Mouse (Mus musculus) left cerebral cortex, adult 11 months (tissue): ENCODE results near the gene Esrra.

ENCODE experiments used
- DNase-seq: peaks from one replicate; pipeline ENCODE4 v3.0.0; 2022; ENCODE audit warnings: low spot score

Esrra gene

GRCm38 (mm10) chr19:6941372-6942248 lies 20.0 kb upstream of the Esrra start, which contains the start of gene Bad:
Gene Bad (plus strand): TSS chr19:6941861.
- peak; percentile 85 for DNase-seq

- no peak for DNase-seq
Measured at GRCm38 (mm10) chr19:6940396-6941351, 19.1 kb upstream of the Esrra start.

GRCm38 (mm10) chr19:6939106-6940002 lies 17.7 kb upstream of the Esrra start:
- DNase-seq, result no peak

GRCm38 (mm10) chr19:6937541-6938465 lies 16.2 kb upstream of the Esrra start:
- no peak for DNase-seq

GRCm38 (mm10) chr19:6936299-6936698 lies 14.7 kb upstream of the Esrra start:
- DNase-seq, result no peak

DNA sequence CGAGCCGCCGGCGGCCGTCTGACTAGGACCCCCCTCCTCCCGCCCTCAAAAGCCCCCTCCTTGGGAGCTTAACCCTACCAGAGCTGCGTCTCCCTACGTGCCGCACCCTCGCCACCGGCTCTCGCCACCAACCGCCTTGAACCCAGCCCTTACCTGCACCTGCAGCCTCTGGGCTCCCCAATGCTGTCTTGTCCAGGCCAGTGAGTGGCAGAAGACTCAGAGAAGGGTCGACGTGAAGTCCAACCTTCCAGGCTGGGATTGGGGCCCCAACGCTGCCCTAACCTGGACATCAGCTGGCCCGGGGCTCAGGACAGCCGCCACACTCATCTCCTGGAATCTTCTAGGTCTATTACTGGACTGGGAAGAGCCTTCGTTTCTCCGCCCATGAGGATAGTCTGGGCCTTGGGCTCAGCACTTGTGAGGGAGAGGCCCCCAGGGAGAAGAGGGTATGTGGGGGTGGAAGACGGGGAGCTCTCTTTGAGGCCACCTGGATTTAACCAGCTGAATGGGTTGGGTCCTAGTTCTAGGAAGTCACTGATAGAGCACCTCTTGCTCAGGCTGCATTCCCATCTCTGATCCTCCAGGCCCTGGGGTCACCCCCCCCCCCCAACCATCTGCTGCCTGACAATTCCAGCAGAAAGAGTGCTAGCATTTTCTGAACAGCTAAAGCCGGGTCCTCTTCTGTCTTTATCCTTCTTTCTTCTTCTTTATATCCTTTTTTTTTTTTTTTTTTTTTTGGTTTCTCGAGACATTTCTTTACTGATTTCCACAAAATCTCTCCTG lies 12.8 kb upstream of the Esrra start, which contains the start of gene Kcnk4:
TSS of gene Kcnk4 (minus strand) at position 321 of the 783 bp plus-strand sequence.
- no peak for DNase-seq

DNA sequence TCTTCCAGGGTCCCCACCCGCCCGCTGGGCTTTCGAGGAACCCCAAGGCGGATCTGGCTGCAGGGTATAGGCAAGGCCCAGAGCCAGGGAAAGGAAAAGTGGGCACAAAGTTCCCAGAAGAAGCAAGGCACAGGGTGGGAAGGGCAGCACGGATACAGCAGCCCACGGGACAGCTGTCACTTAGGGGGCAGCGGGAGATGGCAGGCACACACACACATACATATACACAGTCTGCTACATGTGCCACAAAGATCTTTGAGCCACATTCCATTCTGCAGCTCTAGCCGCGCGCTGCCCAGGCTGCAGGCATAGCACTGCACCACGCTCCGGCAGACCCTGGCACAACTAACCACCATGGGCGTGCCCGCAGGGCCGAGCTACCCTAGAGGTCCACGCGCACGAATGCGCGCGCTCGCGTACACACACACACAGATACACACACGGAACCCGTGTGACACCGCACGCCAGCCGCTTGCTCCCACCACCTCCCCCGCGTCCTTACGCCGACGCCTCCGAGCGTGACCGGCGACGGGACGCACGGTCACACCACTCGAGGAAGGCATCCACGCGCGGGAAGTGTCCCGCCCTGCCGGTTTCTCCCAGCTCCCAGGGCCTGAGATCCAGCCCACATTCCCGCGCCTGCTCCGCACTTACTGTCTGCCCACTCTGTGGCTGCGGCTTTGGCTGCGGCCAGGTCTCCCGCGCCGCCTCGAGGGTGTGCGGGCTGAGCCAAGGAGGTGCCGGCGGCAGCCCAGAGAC lies 12.0 kb upstream of the Esrra start:
- no peak for DNase-seq

DNA sequence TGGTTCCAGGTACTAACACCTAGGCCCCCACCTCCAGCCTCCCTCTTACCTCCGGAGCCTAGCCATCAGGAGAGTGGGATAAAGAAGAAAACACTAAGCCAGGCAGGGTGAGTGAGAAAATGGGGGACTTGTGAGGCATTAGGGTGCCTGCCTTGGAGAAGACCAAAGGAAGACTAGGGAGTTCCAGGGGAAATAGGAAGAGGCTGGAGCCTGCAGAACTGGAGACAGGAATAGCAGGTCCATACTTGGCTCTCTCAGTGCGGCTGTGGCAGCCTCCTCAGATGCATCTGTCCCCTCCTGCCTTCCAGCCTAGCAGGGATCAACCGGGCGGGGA lies 11.5 kb upstream of the Esrra start:
- no peak for DNase-seq

DNA sequence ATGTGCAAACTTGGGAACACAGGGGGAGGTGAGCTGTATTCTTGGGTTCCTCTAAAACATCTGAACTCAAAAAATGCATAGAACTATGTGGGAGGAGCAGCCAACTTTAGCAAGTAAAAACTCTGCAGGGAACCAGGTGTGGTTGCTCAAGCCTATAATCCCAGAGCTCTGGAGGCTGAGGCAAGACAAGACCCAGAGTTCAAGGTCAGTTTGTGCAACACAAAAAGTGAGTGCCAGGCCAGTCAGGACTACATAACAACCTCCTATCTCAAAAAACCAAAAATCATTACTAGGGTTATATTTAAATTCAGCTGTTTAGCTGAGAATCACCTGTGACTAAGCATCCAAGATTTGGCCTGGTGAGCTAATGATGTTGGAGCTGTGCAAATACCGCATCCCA lies 10.4 kb upstream of the Esrra start:
- DNase-seq, result no peak

DNA sequence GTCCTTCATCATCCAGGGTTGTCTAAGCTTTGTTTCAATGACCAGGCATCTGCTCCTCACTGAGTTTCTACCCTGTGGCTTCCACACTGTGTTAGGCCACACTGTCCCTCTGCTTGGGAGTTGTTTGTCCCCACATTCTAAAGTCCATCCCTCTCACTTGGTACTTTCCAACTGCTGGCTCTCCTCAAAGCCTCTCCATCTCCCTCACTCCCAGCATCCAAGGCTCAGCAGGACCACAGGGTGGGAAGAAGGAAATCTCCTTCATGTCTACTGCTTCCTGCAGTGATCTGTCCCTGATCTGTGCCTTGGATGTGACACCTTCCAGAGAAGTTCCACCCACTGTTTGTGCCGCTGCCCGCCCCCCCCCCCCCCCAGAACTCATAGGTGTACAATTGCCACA lies 9.4 kb upstream of the Esrra start:
- no peak for DNase-seq

DNA sequence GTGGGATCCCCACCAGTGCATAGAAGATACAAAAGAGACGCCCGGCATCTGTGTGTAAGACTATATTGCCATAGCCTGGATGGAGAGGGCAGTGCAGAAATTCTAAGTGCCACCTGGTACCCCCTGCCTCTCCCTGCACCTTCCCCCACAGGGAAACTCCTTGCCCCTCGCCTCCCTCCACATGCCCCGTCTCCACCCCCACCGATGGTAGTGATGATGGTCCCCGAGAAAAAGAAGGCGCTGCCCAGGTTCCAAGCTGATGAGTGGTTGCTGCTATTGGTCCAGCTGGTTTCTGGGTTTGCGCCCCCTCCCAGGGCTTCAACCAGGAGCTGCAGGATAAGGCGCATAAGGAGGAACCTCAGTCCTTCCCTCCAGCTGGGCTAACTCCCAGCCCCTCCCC lies 6.5 kb upstream of the Esrra start:
- DNase-seq, result no peak

GRCm38 (mm10) chr19:6926559-6927255 lies 5.1 kb upstream of the Esrra start:
- DNase-seq, result no peak

DNA sequence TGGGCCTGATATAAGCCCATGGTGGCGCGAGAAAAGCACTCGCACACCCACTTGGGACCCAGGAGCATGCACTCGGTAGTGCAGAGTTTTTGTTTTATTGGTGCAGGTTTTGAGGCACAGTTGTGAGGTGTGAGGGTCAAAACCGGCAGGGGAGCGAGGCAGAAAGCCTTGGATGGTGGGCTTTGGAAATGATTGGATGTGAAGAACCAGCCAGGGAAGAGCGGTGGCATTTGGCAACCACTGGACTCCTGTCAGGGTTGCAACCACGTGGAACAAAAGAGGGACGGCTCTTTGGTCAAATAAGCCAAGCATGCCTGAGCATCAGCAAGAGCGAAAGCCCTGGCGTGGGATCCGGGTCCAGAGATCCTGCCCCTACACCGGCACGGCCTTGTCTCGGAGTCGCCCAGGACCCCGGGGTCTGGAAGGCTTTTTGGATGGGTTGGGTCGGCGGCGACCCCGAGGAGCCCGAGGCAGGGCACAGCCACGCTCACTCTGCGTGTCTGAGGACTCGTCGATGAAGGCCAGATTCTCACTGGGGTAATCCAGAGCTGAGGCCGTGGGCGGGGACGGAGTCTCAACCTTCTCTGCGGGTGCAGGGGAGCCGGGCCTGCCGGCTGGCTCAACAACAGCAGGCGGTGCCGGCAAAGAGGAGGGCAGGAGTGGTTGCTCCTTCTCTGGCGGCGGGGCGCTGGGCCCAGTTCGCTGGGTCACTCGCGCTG lies 4.2 kb upstream of the Esrra start:
- no peak for DNase-seq

GRCm38 (mm10) chr19:6925307-6925573 lies 3.6 kb upstream of the Esrra start, which contains the start of gene Catsperz:
Gene Catsperz (minus strand): TSS chr19:6925380.
- DNase-seq, result no peak

DNA sequence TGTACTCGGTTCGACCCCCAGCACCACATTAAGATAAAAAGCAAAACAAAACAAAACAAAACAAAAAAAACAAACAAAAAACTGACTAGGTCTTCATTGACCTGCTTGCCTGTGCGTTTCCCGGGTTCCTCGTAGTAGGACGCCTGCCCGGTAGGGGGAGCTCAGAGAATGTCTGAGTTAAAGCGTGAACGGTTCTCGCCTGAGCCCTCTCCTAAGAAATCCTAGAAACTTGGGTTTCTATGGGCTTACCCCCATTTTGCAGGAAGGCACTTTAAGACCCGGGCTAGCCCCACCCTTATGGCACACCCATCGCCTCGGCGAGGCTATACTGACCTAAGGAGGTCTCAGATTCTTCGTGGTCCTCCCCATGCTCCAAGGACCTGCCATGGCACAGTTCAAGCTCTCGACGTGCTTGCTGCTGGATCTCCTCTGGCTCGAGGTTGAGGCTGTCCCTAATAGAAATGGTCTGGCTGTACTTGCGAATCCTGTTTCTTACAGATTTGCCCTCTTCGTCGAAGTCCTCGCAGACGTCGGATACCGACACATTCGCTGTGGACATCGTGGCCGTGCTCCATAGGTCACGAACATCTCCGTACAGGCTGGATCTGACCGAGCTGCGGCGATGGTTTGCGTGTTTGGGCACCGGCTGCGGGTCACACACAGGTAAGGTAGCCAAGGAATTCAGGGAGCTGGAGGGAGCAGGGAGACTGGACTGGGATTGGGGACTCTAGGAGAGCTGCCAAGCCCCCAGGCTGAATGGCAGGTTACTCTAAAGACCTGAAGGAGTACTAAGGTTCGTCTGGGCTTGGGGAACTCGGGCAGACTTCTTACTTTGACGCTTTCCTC lies 3.1 kb upstream of the Esrra start:
- peak; percentile 74 for DNase-seq

GRCm38 (mm10) chr19:6922901-6923735 lies 1.5 kb upstream of the Esrra start:
- DNase-seq, result no peak
